Mouse (Mus musculus): ENCODE measurements around the gene Chst11. TPM values are rescaled to one million over a fixed set of nuclear protein-coding genes. Genes with fewer than 3 reads are reported as not detected.

Gene Chst11
- polyA plus RNA-seq, 1 experiment = 5.2 TPM

- Histone ChIP-seq H3K4me1 (ENCODE audit: control insufficient read depth, insufficient read depth, low read length) (no peaks in the 10 kb centered on the region), H3K9ac (ENCODE audit: low read depth, poor library complexity, severe bottlenecking) (no peak overlapping the region), H3K36me3 (ENCODE audit: control insufficient read depth, insufficient read depth, low read length, poor library complexity, severe bottlenecking) (no peaks in the 10 kb centered on the region), H3K4me3 (ENCODE audit: low read depth, low read length) (no peak overlapping the region), H3K9me3 (replicated peaks; ENCODE audit: control insufficient read depth, insufficient read depth, low read length, poor library complexity, severe bottlenecking) (no peaks in the 10 kb centered on the region), H3K27me3 (ENCODE audit: control insufficient read depth, insufficient read depth, low read length, poor library complexity, severe bottlenecking) (no peaks in the 10 kb centered on the region), H3K27ac (ENCODE audit: insufficient read depth, low read length) (no peak overlapping the region)
- TF ChIP-seq CTCF (IDR thresholded peaks at IDR 0.05; ENCODE audit: low read depth, low read length) (no peak), EP300 (IDR thresholded peaks at IDR 0.05; ENCODE audit: insufficient read depth, low read depth, low read length) (no peak), POLR2A (IDR thresholded peaks at IDR 0.05; ENCODE audit: insufficient read depth, low read length) (no peak)
Observed at GRCm38 (mm10) chr10:83157289-83157688, 172.0 kb downstream of the Chst11 start.

- Histone ChIP-seq H3K27me3 (ENCODE audit: control insufficient read depth, insufficient read depth, low read length, poor library complexity, severe bottlenecking) (no peaks in the 10 kb centered on the region), H3K4me3 (ENCODE audit: low read depth, low read length) (no peak overlapping the region), H3K27ac (ENCODE audit: insufficient read depth, low read length) (no peak overlapping the region), H3K9ac (ENCODE audit: low read depth, poor library complexity, severe bottlenecking) (no peak overlapping the region), H3K4me1 (ENCODE audit: control insufficient read depth, insufficient read depth, low read length) (no peaks in the 10 kb centered on the region), H3K36me3 (ENCODE audit: control insufficient read depth, insufficient read depth, low read length, poor library complexity, severe bottlenecking) (no peaks in the 10 kb centered on the region), H3K9me3 (replicated peaks; ENCODE audit: control insufficient read depth, insufficient read depth, low read length, poor library complexity, severe bottlenecking) (no peaks in the 10 kb centered on the region)
- TF ChIP-seq POLR2A (IDR thresholded peaks at IDR 0.05; ENCODE audit: insufficient read depth, low read length) = no peak
- no peak for TF ChIP-seq EP300 (IDR thresholded peaks at IDR 0.05; ENCODE audit: insufficient read depth, low read depth, low read length)
- TF ChIP-seq CTCF (IDR thresholded peaks at IDR 0.05; ENCODE audit: low read depth, low read length) = no peak
Observed at GRCm38 (mm10) chr10:83158322-83158721, 173.0 kb downstream of the Chst11 start.

GRCm38 (mm10) chr10:83159229-83159628 lies 173.9 kb downstream of the Chst11 start:
- no peaks in the 10 kb centered on the region for H3K9me3 ChIP-seq (replicated peaks; ENCODE audit: control insufficient read depth, insufficient read depth, low read length, poor library complexity, severe bottlenecking)
- H3K27ac ChIP-seq (ENCODE audit: insufficient read depth, low read length) = no peak overlapping the region
- no peak overlapping the region for H3K9ac ChIP-seq (ENCODE audit: low read depth, poor library complexity, severe bottlenecking)
- H3K4me1 ChIP-seq (ENCODE audit: control insufficient read depth, insufficient read depth, low read length) = no peaks in the 10 kb centered on the region
- H3K4me3 ChIP-seq (ENCODE audit: low read depth, low read length) = no peak overlapping the region
- H3K27me3 ChIP-seq (ENCODE audit: control insufficient read depth, insufficient read depth, low read length, poor library complexity, severe bottlenecking) = no peaks in the 10 kb centered on the region
- no peak for TF ChIP-seq POLR2A (IDR thresholded peaks at IDR 0.05; ENCODE audit: insufficient read depth, low read length)
- no peak for TF ChIP-seq EP300 (IDR thresholded peaks at IDR 0.05; ENCODE audit: insufficient read depth, low read depth, low read length)
- TF ChIP-seq CTCF (IDR thresholded peaks at IDR 0.05; ENCODE audit: low read depth, low read length) = no peak
- H3K36me3 ChIP-seq (ENCODE audit: control insufficient read depth, insufficient read depth, low read length, poor library complexity, severe bottlenecking) = no peaks in the 10 kb centered on the region

- Histone ChIP-seq H3K27ac (ENCODE audit: insufficient read depth, low read length) (no peak overlapping the region), H3K27me3 (ENCODE audit: control insufficient read depth, insufficient read depth, low read length, poor library complexity, severe bottlenecking) (no peaks in the 10 kb centered on the region), H3K4me3 (ENCODE audit: low read depth, low read length) (no peak overlapping the region), H3K9me3 (replicated peaks; ENCODE audit: control insufficient read depth, insufficient read depth, low read length, poor library complexity, severe bottlenecking) (no peaks in the 10 kb centered on the region), H3K36me3 (ENCODE audit: control insufficient read depth, insufficient read depth, low read length, poor library complexity, severe bottlenecking) (no peaks in the 10 kb centered on the region), H3K4me1 (ENCODE audit: control insufficient read depth, insufficient read depth, low read length) (no peaks in the 10 kb centered on the region), H3K9ac (ENCODE audit: low read depth, poor library complexity, severe bottlenecking) (no peak overlapping the region)
- TF ChIP-seq EP300 (IDR thresholded peaks at IDR 0.05; ENCODE audit: insufficient read depth, low read depth, low read length) (no peak), POLR2A (IDR thresholded peaks at IDR 0.05; ENCODE audit: insufficient read depth, low read length) (no peak), CTCF (IDR thresholded peaks at IDR 0.05; ENCODE audit: low read depth, low read length) (no peak)
Observed at GRCm38 (mm10) chr10:83161656-83162365, 176.5 kb downstream of the Chst11 start.

- H3K4me1 ChIP-seq (ENCODE audit: control insufficient read depth, insufficient read depth, low read length) = no peaks in the 10 kb centered on the region
- H3K9me3 ChIP-seq (replicated peaks; ENCODE audit: control insufficient read depth, insufficient read depth, low read length, poor library complexity, severe bottlenecking) = no peaks in the 10 kb centered on the region
- H3K27me3 ChIP-seq (ENCODE audit: control insufficient read depth, insufficient read depth, low read length, poor library complexity, severe bottlenecking) = no peaks in the 10 kb centered on the region
- H3K9ac ChIP-seq (ENCODE audit: low read depth, poor library complexity, severe bottlenecking) = no peak overlapping the region
- H3K27ac ChIP-seq (ENCODE audit: insufficient read depth, low read length) = no peak overlapping the region
- no peaks in the 10 kb centered on the region for H3K36me3 ChIP-seq (ENCODE audit: control insufficient read depth, insufficient read depth, low read length, poor library complexity, severe bottlenecking)
- TF ChIP-seq POLR2A (IDR thresholded peaks at IDR 0.05; ENCODE audit: insufficient read depth, low read length) (no peak), EP300 (IDR thresholded peaks at IDR 0.05; ENCODE audit: insufficient read depth, low read depth, low read length) (no peak), CTCF (IDR thresholded peaks at IDR 0.05; ENCODE audit: low read depth, low read length) (no peak)
- no peak overlapping the region for H3K4me3 ChIP-seq (ENCODE audit: low read depth, low read length)
Observed at GRCm38 (mm10) chr10:83163946-83164345, 178.6 kb downstream of the Chst11 start.

GRCm38 (mm10) chr10:83164901-83165435 lies 179.7 kb downstream of the Chst11 start:
- no peak overlapping the region for H3K4me3 ChIP-seq (ENCODE audit: low read depth, low read length)
- no peak overlapping the region for H3K27ac ChIP-seq (ENCODE audit: insufficient read depth, low read length)
- TF ChIP-seq EP300 (IDR thresholded peaks at IDR 0.05; ENCODE audit: insufficient read depth, low read depth, low read length) (no peak), CTCF (IDR thresholded peaks at IDR 0.05; ENCODE audit: low read depth, low read length) (no peak), POLR2A (IDR thresholded peaks at IDR 0.05; ENCODE audit: insufficient read depth, low read length) (no peak)
- H3K9ac ChIP-seq (ENCODE audit: low read depth, poor library complexity, severe bottlenecking) = no peak overlapping the region
- no peaks in the 10 kb centered on the region for H3K36me3 ChIP-seq (ENCODE audit: control insufficient read depth, insufficient read depth, low read length, poor library complexity, severe bottlenecking)
- no peaks in the 10 kb centered on the region for H3K9me3 ChIP-seq (replicated peaks; ENCODE audit: control insufficient read depth, insufficient read depth, low read length, poor library complexity, severe bottlenecking)
- no peaks in the 10 kb centered on the region for H3K4me1 ChIP-seq (ENCODE audit: control insufficient read depth, insufficient read depth, low read length)
- H3K27me3 ChIP-seq (ENCODE audit: control insufficient read depth, insufficient read depth, low read length, poor library complexity, severe bottlenecking) = no peaks in the 10 kb centered on the region

Measured in ES-Bruce4 (cell line).